Mouse (Mus musculus): ENCODE results near the gene Nupr1l.
A peak's percentile ranks its signal among the peaks of the same experiment; 100 is the strongest.

Gene Nupr1l

GRCm38 (mm10) chr5:129918065-129918651, 9.8 kb downstream of the Nupr1l start:
- DNase-seq, result no peak

DNA sequence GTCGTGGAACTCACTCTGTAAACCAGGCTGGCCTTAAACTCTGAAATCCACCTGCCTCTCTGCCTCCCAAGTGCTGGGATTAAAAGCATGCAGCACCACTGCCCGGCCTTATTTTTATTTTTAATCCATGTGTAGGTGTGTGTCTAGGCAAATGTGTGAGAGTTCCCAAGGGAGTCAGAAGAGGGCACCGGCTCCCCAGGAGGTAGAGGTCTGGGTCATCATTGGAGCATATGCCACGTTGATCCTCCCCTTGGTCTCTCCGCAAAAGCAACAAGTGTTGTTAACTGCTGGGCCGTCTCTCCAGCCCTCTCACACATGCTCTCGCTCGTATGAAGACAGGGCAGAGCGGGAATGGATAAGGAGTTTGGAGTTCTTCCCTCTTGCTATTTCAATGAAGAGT, 10.4 kb downstream of the Nupr1l start:
- no peak for DNase-seq

GRCm38 (mm10) chr5:129919320-129919719, 11.0 kb downstream of the Nupr1l start:
- DNase-seq, result no peak

- DNase-seq, result no peak
Measured at GRCm38 (mm10) chr5:129921972-129922371, 13.6 kb downstream of the Nupr1l start.

GRCm38 (mm10) chr5:129924820-129925452, 16.6 kb downstream of the Nupr1l start:
- no peak for DNase-seq

DNA sequence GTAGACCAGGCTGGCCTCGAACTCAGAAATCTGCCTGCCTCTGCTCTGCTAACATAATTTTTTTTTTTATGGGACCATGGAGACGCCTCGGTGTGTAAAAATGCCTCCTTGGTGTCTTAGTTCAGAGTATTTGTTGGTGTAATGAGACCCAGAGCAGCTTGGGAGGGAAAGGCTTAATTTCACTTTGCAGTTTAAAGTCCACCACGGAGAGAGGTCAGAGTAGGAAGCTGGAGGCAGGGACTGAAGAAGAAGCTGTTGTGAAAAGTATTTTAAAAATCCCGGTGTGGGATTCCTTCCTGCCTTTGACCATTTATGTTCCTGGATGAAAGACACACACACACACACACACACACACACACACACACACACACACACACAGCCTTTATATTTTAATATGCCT, 17.6 kb downstream of the Nupr1l start:
- no peak for DNase-seq

GRCm38 (mm10) chr5:129929924-129930855, 21.9 kb downstream of the Nupr1l start:
- DNase-seq, result no peak

- no peak for DNase-seq
Measured at GRCm38 (mm10) chr5:129936941-129937340, 28.6 kb downstream of the Nupr1l start.

- no peak for DNase-seq
Measured at GRCm38 (mm10) chr5:129940281-129940680, 31.9 kb downstream of the Nupr1l start.

DNA sequence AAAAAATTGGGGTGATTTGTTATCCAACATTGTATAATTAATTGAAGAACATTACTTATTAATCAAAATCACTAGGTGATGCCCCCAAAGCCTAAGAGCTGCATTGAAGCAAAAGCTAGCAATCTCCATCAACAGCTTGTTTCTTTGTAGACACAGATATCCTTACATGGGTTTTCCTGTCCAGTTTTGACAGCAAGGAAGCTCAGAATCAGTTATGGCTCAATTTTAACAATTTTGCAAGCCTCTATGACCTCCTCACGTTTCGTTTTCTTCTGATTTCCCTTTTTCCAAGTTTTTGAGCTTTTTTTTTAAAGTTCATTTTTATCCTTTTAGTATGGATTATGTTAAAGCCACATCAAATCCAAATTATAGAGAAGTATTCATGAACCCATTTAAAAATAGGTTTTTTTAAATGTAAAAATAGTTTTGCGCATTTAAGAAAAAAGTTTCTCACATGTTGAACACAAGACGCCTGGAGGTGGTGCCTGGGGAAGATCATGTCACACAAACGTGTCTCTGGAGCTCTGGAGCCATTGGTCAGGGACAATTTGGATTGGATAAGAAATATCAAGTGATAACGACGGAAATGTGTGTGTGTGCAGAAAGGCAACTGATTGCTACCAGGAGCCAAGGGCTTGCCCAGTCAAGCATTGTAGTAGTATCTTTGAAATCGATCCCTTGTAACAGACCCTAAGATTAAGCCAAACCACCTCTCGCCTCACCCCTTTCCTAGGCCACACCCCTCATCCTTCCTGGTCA, 32.6 kb downstream of the Nupr1l start:
- DNase-seq, result no peak

- DNase-seq, result peak; percentile 98
Measured at GRCm38 (mm10) chr5:129941495-129942045, 33.2 kb downstream of the Nupr1l start, which contains the start of gene Vkorc1l1. Gene Vkorc1l1, plus strand, starts transcription at chr5:129941970.

- DNase-seq, result peak; percentile 13
Measured at GRCm38 (mm10) chr5:129942073-129942939, 34.0 kb downstream of the Nupr1l start.

DNA sequence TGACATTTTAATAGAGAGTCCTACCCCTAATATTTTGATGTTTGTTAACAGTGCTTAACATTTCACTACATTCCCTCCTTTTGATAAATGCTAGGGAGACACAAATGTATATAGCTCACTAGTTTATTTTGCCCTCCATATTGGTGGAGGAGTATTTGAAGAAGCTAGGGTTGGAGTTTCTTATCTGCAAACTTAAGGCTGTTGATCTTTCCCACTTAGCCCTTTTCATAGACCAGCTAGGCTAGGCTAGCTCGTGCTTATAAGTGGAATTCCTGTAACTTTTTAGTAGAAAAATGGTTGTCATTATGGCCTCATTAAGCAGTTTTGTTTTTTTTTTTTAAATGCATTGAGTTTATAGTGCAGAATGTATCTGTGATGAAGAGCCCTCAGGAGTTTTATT, 35.1 kb downstream of the Nupr1l start:
- DNase-seq, result no peak

GRCm38 (mm10) chr5:129947528-129948033, 39.2 kb downstream of the Nupr1l start:
- no peak for DNase-seq

GRCm38 (mm10) chr5:129952143-129952542, 43.8 kb downstream of the Nupr1l start:
- DNase-seq, result no peak

DNA sequence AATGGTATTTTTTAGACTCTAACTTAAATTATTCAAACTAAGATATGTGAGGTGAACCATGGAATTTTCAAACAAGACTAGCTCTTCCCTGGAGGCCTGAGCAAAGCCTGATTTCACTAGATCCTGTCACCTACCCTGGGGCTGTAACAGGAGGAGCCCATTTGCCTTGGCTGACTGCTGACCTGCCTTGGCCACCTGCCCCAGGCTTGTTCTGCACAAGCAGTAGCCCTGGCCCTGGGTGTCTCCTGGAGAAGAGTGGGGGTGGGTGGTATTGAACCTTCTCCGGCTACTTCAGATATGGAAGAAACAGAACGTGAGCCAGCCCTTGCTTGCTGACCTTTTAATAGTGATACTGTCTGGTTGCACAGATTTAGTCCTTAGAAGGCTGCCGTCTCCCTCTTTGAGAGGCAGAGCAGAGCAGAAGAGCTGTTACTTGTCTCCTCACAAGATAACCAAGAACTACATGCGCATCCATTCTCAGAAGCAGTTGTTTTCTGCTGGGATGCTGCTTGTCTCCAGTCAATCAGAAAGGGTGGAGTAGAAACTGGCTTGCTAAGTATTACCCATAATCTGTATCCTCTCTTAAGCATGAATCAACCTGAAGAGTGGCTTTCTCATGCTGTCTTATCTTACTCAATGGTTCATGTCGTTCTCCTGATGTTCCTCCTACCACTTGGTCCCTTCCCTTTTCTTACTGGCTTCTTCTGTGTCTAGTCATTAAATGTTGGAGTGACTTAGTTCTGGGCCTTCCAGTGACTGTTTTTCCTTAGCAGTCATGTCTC, 46.3 kb downstream of the Nupr1l start:
- peak; percentile 8 for DNase-seq

GRCm38 (mm10) chr5:129955792-129956191, 47.5 kb downstream of the Nupr1l start:
- DNase-seq, result no peak

GRCm38 (mm10) chr5:129963224-129963623, 54.9 kb downstream of the Nupr1l start:
- no peak for DNase-seq
